Mouse (Mus musculus) small intestine, adult 2 months (tissue): Measurements from ENCODE around the gene Gm6583. TPM values are rescaled to one million over a fixed set of nuclear protein-coding genes. Genes with fewer than 3 reads are reported as not detected.
"Not testable (repeated sequence)": the region's sequence is repeated elsewhere in the genome, so short reads cannot be mapped to it uniquely, and the experiment has no call there.

Experiments used
- H3K27ac ChIP-seq: fragments of 200-500 bp; 2 replicates; pipeline ENCODE4 v1.5.1; 2012; ENCODE audit warnings: low read depth, low read length, control low read depth, inconsistent platforms; ENCODE audit not compliant: insufficient read depth
- H3K27me3 ChIP-seq: fragments of 200-500 bp; 2 replicates; pipeline ENCODE4 v1.6.1; 2012; ENCODE audit warnings: mild to moderate bottlenecking, moderate library complexity, low read length, inconsistent platforms; ENCODE audit not compliant: control insufficient read depth, insufficient read depth
- H3K36me3 ChIP-seq: fragments of 200-500 bp; 2 replicates; pipeline ENCODE4 v1.6.1; 2012; ENCODE audit warnings: mild to moderate bottlenecking, low read length, control low read depth, inconsistent platforms; ENCODE audit not compliant: control insufficient read depth, insufficient read depth
- H3K4me1 ChIP-seq: fragments of 200-500 bp; 2 replicates; pipeline ENCODE4 v1.6.1; 2012; ENCODE audit warnings: low read length, inconsistent platforms, mixed read lengths; ENCODE audit not compliant: control insufficient read depth, insufficient read depth, insufficient read length
- H3K4me3 ChIP-seq: fragments of 200-500 bp; 2 replicates; pipeline ENCODE4 v1.5.1; 2012; ENCODE audit warnings: low read depth, mild to moderate bottlenecking, control low read depth, inconsistent platforms, low read length, moderate library complexity
- CTCF ChIP-seq: fragments of 200-500 bp; IDR thresholded peaks from 2 replicates; pipeline ENCODE4 v1.5.1; 2012; ENCODE audit warnings: low read depth, mild to moderate bottlenecking, control low read depth, inconsistent platforms, low read length, moderate library complexity, mixed read lengths; ENCODE audit not compliant: insufficient replicate concordance, insufficient read length; ENCODE audit errors: extremely low read depth
- POLR2A ChIP-seq: fragments of 200-500 bp; IDR thresholded peaks from 2 replicates; pipeline ENCODE4 v1.6.1; 2012; ENCODE audit warnings: low read depth, mild to moderate bottlenecking, control low read depth, inconsistent platforms, low read length, moderate library complexity
- WGBS: fragments of 180-500 bp; shearing (Covaris S2); methylation state at CpG from one replicate; pipeline ENCODE4 v1.1.7; 2018; 5-methylcytosine and 5-hydroxymethylcytosine counted together
- polyA plus RNA-seq: library from polyadenylated mRNA; depleted of rRNA; stranded (reverse); fragments of >200 nt; gene quantifications from 2 replicates; pipeline ENCODE4 v1.2.3, GENCODE M21; 2012

Gene Gm6583
- polyA plus RNA-seq, 1 experiment, result not detected

GRCm38 (mm10) chr5:112325546-112326445 is 30.0 kb downstream of the Gm6583 start, which contains the start of gene Tfip11:
Gene Tfip11, plus strand, starts transcription at chr5:112326358.
- H3K36me3 ChIP-seq, result peaks cover 18% of the 10 kb centered on the region
- H3K4me3 ChIP-seq, result peak within 1 kb of the TSS; percentile 88
- H3K27me3 ChIP-seq, result no peaks in the 10 kb centered on the region
- TF ChIP-seq CTCF (no peak), POLR2A (peak; percentile 50; the same call in 1 of the 2 replicates)
- 4% methylated on average over 48 of the region's 48 CpGs for WGBS
- peaks cover 5% of the 10 kb centered on the region for H3K4me1 ChIP-seq
- peak within 1 kb of the TSS; percentile 77 for H3K27ac ChIP-seq

DNA sequence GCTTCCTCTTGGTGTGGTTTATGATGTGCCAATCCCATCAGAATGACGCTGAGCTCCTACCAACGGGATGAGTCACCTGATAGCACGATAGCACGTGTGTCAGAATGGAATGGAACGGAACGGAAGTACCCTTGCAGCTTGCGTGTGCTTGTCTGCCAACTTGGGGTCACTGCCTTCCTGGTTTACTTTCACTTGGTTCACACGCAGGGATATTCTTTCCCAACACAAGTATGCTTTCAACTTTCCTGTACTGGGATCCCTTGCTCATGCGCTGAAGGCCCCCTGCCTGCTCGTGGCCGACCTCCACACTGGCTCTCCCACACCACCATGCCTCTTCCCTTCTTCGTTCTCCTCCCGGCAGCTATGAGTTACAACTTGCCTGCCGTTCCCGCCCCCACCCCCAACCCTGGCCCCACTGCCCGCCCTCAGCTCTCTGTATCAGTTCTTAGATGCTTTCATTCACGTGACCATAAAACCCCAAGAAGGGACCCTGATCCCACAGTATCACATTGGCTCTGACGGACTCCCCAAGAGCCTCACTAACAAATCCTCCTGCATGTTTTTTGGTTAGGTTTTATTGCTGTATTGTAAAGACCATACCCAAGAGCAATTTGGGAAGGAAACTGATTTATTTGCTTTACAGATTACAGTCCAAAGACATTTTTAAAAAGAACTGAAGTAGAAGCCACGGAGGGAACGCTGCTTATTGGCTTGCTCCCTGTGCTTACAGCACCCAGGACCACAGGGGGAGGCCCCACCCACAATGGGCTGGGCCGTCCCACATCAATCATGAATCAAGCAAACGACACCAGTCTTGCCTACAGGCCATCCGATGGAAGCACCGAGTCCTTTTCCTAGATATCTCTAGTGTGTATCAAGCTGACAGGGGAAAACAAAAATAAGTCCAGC is 30.9 kb downstream of the Gm6583 start:
- peak overlapping the region; percentile 77 for H3K27ac ChIP-seq
- H3K27me3 ChIP-seq, result no peaks in the 10 kb centered on the region
- peaks cover 10% of the 10 kb centered on the region for H3K36me3 ChIP-seq
- peak overlapping the region; percentile 51 for H3K4me3 ChIP-seq
- WGBS, result 6% methylated on average over 24 of the region's 24 CpGs
- H3K4me1 ChIP-seq, result peaks cover 5% of the 10 kb centered on the region
- TF ChIP-seq CTCF (no peak), POLR2A (no peak)

GRCm38 (mm10) chr5:112323246-112323645 is 32.6 kb downstream of the Gm6583 start:
- no peak overlapping the region for H3K27ac ChIP-seq
- 86% methylated on average over 6 of the region's 6 CpGs for WGBS
- H3K27me3 ChIP-seq, result no peaks in the 10 kb centered on the region
- H3K36me3 ChIP-seq, result peaks cover 2% of the 10 kb centered on the region; the same call in 1 of the 2 replicates
- H3K4me1 ChIP-seq, result peaks cover 5% of the 10 kb centered on the region
- no peak overlapping the region for H3K4me3 ChIP-seq
- TF ChIP-seq CTCF (no peak), POLR2A (no peak)

DNA sequence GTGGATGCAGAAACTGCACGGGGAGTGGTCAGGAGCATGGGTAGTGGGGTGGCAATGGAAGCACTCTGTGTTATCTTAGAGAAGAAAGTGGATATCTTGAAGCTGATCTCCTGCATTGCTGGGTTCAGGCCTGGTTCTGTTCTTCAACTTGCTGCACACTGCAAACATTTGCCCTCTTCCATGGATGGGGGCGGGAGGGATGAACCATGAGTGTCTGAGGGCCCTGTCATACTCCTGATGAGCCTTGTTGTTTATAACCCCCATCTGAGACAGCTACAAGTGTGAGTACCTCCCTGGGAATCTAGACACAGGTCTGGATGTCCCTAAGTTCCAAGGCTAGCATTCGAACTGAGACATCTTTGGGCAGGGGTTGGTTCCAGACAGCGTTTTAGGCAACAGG is 34.5 kb downstream of the Gm6583 start:
- Histone ChIP-seq H3K27ac (no peak overlapping the region), H3K4me3 (no peak overlapping the region), H3K27me3 (no peaks in the 10 kb centered on the region), H3K4me1 (peaks cover 5% of the 10 kb centered on the region), H3K36me3 (no peaks in the 10 kb centered on the region)
- TF ChIP-seq CTCF (no peak), POLR2A (no peak)
- WGBS, result 79% methylated on average over 4 of the region's 4 CpGs

GRCm38 (mm10) chr5:112320936-112321335 is 34.9 kb downstream of the Gm6583 start:
- TF ChIP-seq CTCF (no peak), POLR2A (no peak)
- Histone ChIP-seq H3K27ac (no peak overlapping the region), H3K4me1 (peaks cover 5% of the 10 kb centered on the region), H3K36me3 (no peaks in the 10 kb centered on the region), H3K27me3 (no peaks in the 10 kb centered on the region), H3K4me3 (no peak overlapping the region)
- WGBS, result 62% methylated on average over 6 of the region's 6 CpGs

DNA sequence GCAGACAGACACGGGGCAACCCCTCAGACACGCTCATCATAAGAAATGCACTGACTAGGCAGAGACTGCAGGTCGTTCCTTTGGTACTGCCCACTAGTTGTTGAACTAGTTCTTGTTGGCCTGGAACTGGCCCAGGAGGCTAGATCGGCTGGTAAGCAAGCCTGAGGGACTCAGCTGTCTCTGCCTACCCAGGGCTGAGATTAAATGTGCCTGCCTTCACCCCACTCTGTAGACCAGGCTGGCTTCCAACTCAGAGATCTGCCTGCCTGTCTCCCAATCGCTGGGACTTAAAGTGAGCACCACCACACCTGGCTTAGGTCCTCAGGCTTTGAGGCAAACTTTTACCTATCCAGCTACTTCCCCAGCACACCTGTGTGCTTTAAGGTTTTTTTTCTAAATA is 35.5 kb downstream of the Gm6583 start:
- H3K4me1 ChIP-seq, result peaks cover 3% of the 10 kb centered on the region
- H3K27me3 ChIP-seq, result no peaks in the 10 kb centered on the region
- peaks cover 2% of the 10 kb centered on the region; the same call in 1 of the 2 replicates for H3K36me3 ChIP-seq
- 60% methylated on average over 5 of the region's 5 CpGs for WGBS
- H3K4me3 ChIP-seq, result no peak overlapping the region
- no peak for TF ChIP-seq CTCF
- TF ChIP-seq POLR2A, result no peak
- no peak overlapping the region for H3K27ac ChIP-seq

- not testable (repeated sequence) for H3K4me1 ChIP-seq, H3K4me3 ChIP-seq, H3K36me3 ChIP-seq, H3K27ac ChIP-seq, H3K27me3 ChIP-seq
- WGBS, result 56% methylated on average over 2 of the region's 2 CpGs
Measured at GRCm38 (mm10) chr5:112319343-112319742, 36.5 kb downstream of the Gm6583 start.
